Mouse (Mus musculus): ENCODE measurements at regions not wholly inside any gene's neighbourhood (a gene's known extent, or its start where the extent isn't known, plus 50 kb on each side); places are given as distances from the start of the nearest gene placed in this dataset.

DNA sequence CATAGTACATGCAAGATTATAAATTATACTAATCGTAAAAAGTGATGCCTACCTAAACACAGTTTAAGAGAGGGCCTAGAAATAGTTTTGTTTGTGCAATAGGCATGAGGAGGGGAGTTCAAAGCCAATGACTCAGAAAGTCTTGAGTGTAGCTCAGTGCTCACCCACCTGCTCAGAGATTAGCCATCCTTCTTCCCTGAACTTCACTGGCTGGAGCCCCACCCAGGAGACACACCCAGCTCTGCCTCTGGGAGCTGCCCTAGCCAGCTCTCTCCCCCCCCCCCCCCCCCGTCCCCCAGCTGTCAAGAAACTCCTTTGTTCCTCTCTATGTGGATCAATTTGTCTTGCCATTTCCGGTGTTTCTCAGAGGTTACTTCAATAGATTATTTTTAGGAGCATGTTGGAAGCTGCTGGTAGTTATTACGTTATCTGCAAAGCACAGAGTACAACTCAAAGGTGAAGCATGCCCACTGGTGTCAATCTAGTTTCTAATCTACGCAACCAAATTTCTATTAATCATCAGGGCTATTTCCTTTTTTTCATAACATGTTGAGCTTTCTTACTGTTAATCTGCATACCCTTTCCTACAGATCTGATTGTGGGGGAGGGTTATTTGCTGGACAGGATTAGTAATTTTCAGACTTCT lies 68.3 kb upstream of the Nrip1 start:
- peak; percentile 14 for ATAC-seq

DNA sequence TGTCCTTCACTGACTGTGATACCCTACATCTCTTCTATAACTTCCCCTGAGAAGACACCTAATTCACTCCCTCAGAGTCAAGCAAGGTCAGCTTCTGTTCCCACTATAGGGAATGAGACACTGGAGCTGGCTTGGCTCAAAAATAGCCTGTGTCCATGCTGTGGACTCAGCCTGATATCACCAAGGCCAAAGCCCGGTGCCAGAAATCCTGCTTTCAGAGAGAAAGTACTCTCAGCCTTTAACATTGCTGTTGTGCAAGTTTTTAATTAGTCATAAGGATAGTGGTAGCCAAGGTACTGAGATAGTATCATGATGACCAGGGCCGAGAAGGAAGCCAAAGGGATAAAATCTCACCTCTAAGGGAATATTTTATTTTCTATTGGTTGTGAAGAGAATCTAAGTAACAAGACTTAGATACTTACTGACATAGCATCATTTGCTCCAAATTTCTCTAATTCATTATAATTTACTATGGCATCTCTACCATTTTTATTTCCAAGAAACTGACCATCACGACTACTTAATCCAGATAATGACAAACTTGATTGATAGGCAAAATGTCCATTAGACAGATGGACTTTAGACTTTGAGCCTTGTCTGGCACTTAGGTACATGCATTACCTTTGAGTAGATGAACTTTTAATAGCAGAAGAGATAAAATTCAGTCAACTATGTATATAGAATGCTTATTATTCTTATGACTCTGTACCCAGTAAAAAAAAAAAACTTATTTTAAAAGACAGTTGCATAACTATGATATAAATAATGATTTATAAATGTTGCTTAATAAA lies 64.7 kb upstream of the Nrip1 start:
- no peak for ATAC-seq

DNA sequence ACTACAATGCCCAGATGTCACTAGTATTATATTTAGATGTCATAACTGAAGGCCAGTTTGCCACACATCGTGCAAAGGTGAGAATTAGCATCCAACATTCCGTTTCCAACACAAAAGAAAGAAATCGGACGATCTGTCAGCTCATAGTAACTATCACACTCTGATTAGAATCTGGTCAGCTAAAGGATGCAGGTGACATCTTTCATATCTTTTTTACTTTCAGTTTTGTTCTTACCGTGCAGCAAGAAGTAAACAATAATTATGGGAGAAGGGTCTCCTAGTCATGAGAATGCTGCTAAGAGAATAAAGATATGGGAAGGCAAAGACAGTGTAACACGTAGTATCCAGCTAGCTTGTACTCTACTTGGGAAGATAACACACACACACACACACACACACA lies 62.7 kb upstream of the Nrip1 start:
- ATAC-seq, result peak; percentile 81

DNA sequence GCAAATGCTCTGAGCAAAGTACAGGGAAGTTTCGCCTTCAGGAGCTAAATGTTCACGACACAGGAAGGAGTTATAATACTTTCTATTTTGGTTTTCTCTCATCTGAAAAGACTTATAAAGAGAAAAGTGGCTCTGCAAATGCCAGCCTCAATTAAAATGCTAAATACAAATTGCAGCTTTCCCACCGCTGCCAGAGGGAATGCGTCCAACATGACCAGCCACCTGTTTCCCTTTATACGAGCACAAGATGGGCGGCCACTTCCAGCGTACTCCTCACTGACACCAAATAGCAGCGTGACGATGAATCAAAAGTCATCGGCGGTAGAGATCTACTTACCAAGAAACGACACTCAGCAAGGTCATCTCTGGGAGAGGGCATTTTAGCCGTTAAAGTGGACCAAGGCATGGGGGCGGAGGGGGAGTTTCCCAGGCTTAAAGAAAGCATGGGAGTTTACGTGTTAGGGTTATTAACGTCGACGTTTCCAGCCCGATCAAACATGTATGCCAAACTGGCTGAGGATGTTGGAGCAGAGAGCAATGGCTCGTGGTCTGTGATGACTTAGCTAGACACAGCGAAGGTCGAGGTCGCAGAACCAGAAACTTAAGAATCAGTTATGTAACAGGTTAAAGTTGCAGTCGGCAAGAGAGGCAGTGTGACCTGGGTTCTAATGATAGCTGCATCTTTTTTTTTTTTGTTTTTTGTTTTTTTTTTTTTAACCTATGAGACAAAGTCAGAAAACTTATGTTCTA lies 59.6 kb upstream of the Nrip1 start:
- no peak for ATAC-seq

DNA sequence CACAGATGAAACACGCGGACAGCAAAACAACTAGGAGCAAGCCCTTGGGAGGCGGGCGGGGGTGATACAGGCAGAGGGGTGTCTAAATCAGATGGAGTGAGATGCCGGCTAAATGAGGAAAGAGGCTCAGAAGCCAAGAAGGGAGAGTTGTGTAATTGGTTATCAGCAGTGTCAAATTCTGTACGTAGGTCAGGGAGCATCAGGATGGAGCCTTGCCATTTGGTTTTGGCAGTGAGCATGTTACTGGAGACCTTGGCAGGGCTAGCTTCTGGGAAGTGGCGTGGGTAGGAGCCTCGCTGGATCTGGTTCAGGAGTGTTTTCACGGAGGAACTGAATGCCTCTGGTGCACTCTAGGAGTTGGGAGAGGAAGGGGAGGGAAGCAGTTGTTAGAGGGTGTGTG lies 58.7 kb upstream of the Nrip1 start:
- ATAC-seq, result no peak

DNA sequence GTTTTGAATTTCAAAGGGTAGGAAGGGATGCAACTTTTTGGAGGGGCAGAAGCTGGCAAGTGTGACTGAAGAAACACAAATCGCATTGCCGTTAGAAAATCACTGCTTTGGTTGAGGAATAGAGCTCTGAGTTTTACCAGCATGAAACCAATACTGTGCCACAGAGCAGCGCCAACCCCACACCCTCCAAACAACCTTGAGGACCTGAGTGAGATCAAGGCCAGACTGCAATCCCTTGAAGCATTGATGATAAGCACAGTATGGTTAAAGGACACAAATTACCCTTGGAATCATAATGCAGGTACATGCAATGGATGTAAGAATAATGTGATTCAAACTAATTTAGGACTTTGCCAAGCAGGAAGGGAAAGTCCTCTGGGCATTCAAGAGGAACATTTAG lies 55.5 kb upstream of the Nrip1 start:
- ATAC-seq, result no peak

DNA sequence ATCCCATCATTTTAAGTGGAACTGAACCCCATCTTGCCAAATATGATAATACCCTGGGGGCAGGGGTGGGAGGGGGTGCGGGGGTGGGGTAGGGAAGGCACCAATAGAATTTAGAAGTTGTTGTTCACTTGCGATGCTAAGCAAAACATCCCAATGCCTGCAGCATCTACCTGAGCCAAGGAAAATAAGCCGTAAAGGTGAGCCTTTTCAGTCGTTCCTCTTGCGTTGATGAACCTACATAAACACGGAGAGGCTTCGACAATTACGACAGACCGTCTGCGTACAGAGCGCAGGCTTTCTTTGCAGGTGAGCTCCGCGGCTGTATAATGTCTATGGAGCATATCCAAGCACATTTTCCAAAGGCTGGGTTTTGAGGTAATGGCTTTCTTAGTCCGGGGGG lies 50.3 kb upstream of the Nrip1 start:
- ATAC-seq, result no peak
